Mouse (Mus musculus) kidney, postnatal 14 days (tissue): Measurements from ENCODE around the gene Dhx9.
A peak's percentile ranks its signal among the peaks of the same experiment; 100 is the strongest.
"Not testable (repeated sequence)": the region's sequence is repeated elsewhere in the genome, so short reads cannot be mapped to it uniquely, and the experiment has no call there.

Experiments used
- DNase-seq: peaks from one replicate; pipeline ENCODE4 v3.0.0; 2022; ENCODE audit warnings: mixed read lengths

Gene Dhx9

DNA sequence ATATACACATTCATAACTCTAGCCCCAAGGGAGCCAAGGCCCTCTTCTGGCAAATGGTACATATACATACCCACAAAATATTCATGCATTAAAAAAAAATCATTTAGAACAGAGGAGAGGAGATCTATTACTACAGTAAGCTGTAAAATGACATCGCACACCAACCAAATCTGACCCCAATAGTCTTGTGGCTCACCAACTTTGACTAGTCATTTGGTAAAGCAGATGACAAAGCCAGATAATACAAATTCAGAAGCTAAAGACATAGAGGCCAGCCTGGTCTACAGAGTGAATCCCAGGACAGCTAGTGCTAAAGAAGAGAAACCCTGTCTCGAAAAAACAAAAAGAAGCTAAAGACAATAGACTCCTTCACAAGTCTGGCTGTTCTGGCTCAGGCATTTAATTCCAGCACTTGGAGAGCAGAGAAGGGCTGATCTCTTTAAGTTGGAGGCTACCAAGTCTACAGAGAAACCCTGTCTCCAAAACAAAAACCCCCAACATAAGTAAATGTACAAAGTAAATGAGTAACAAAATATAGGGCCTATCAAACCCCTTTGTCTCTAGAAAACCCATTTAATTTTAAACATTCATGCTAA lies 2.2 kb downstream of the Dhx9 start:
- DNase-seq, result no peak

DNA sequence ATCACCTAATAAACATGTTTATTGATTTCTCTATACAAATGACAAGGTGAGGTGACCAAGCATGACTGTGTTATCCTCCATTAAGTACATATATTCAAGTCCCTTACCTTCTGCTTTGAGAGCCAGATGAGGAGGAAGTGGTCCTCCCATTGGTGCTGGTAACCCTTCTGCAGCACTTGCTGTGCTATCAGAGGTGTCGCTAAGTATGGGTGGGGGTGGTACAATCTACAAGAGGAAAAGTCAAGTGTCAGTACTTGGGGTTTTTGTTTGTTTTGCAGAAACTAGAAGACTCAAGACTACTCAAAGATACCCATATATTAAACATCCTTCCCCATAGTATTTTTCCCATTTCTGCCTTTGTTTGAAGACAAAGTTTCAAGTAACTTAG lies 6.4 kb downstream of the Dhx9 start:
- DNase-seq, result no peak

DNA sequence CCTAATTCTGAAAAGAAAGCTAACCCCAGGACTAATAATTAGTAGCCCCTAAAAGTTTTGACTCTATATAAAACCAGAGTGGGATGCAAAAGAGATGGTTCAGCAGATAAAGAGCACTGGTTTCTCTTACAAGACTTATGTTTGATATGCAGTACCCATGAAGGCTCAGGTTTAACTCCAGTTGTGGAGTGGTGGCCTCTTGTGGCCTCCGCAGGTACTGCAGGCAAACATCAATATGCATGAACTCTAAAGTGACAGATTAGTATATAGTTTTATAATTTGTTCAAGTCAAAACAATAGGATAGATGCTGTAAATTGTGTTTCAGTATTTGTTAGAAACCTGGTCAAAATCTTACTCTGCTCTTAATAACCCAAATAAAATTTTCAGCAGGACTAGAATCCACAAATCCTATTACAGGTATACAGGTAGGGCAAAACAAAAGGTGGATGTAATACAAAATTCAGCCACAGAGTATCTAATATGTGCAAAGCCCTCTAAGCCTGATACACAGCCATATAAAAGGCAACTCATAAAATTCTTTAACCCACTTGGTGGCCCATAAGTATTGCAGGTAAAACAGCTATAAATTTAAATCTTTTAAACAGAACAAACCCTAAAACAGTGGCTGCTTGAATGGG lies 7.0 kb downstream of the Dhx9 start:
- DNase-seq, result peak; percentile 75

- no peak for DNase-seq
These were observed 8.2 kb downstream of the Dhx9 start for GRCm38 (mm10) chr1:153479296-153479695.

GRCm38 (mm10) chr1:153461796-153462195 lies 25.7 kb downstream of the Dhx9 start:
- DNase-seq, result no peak

DNA sequence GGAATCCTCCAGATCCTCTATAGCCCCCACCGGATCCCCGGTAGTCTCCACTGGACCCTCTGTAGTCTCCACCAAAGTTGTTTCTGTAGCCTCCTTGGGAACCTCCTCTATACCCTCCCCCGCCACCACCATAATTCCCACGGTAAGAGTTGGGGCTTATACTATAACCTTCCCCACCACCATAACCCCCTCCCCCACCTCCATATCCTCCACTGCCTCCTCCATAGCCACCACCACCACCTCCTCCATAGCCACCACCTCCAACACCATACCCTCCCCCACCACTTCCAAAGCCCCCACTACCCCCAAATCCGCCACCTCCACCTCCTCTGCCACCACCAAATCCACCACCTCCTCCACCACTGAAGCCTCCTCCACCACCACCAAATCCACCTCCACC lies 31.3 kb downstream of the Dhx9 start:
- no peak for DNase-seq

- no peak for DNase-seq
These were observed 34.3 kb downstream of the Dhx9 start for GRCm38 (mm10) chr1:153453146-153453642.

DNA sequence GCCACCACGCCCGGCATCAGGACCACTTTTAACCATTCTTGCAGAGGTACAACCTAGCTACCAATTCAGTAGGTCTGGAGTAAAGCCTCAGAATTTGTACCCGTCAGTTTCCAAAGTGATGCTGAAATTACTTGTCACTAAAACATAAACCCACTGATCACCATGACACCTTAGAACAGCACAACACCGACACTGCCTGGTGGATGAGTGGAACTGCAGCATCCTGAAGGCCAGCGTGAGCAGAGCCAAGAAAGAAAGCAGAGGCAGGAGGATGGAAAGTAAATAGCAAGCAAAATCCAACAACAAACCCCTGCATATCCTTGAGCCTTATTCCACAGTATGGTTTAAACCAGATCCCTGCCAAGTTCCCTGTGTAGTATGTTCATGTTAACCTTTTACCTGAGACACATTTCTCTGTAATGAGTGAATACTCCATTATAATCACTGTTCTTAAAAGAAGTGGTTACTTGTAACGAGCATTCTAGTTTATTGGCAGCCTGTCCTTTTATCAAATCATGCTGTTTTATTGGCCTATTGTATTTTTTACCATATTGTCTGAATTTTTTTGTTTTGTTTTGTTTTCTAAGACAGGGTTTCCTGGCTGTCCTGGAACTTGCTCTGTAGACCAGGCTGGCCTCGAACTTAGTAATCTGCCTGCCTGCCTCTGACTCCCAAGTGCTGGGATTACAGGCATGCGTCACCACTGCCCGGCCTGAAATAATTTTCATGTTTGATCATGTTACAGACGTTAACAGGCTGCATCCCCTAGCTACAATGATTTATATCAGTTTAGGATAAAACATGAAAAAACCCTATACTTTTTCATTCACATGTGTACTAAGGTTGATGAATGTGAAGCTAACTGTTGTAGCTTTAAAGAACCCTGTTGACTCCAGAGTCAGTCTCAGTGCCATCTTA lies 36.0 kb downstream of the Dhx9 start:
- DNase-seq, result peak; percentile 18

DNA sequence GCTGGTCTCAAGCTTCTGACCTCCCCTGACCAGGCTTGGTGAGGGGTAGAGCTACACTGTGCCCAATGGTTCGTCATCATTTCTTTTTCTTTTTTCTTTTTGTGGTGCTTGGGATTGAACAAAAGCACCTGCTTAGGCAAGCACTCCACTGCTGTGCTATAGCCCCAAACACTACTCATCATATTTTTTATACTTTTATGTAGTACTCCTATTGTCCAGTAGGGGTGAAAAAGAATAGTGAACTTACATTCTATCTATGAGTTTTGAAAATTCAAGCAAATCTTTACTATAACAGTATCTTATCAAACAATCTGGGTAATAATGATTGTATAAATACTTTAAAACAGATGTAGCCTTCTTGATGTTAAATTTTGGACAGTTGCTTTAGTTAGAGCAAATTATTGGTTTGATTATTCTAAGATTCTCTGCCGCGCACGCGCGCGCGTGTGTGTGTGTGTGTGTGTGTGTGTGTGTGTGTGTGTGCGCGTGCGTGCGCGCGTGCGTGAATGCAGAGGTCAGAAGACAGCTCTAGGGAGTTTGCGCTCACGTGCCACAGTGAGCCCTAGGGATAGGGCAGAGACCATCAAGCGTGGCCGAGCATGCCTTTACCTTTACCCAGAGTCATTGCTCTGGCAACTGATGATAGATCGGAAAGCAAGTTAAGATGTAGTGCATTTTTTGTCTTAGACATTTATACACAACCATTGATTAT lies 41.2 kb downstream of the Dhx9 start:
- no peak for DNase-seq

DNA sequence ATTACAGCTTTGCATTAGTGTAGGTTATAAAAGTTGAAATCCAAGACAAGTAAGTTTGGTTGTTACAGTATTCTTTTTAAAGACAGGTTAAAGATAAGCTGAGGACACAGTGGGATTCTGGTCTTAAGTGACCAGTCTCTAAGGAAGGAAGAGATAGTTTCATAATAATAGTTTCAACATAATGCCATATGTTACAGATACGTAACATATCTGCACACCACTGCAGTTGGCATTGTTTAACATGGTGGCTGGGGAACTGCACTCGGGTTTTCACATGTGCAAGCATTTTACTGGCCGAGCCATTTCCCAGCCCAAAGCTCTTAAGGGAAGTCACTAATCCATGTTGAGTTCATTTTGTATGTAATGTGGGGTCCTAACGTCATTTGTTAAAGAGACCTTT lies 43.8 kb downstream of the Dhx9 start:
- DNase-seq, result no peak

- DNase-seq, result no peak
These were observed 44.4 kb downstream of the Dhx9 start for GRCm38 (mm10) chr1:153443019-153443418.

- DNase-seq, result no peak
These were observed 45.8 kb downstream of the Dhx9 start for GRCm38 (mm10) chr1:153441656-153442055.

DNA sequence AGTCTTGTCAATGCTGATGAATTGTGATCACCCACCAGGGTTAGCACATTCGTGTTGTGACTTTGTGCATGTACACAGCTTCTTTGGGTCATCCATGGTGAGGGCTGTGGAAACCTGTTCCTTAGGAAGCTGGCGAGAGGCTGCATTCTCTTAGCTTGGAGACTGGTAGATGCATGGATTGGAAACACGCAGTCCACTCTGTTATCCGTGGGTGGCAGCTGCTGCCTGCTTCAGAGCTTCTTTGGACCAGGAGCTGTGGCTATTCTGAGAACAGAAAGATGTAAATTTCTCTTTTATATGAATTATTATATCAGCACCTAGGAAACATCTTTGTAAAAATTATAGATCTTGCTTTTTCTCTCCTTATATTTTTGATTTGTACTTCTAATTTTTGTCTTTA lies 46.7 kb downstream of the Dhx9 start:
- no peak for DNase-seq

DNA sequence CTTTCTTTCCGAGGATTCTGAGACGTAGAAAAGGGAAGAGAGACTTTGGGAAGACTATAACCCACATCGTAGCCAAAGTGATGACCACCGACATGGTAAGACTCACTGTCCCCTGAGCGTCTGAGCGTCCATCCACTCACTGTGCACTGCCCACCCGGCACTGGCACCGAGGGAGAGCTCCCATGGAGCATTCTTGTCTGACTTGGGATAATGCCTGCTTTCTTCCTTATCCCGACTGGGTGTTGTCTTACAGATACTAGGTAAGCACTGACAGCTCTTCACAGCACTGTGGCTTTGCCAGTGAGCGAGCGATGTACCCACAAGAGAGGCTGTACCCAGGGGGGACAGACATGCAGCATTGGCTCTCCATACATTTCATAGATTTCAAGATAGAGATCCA lies 49.9 kb downstream of the Dhx9 start:
- DNase-seq, result no peak

DNA sequence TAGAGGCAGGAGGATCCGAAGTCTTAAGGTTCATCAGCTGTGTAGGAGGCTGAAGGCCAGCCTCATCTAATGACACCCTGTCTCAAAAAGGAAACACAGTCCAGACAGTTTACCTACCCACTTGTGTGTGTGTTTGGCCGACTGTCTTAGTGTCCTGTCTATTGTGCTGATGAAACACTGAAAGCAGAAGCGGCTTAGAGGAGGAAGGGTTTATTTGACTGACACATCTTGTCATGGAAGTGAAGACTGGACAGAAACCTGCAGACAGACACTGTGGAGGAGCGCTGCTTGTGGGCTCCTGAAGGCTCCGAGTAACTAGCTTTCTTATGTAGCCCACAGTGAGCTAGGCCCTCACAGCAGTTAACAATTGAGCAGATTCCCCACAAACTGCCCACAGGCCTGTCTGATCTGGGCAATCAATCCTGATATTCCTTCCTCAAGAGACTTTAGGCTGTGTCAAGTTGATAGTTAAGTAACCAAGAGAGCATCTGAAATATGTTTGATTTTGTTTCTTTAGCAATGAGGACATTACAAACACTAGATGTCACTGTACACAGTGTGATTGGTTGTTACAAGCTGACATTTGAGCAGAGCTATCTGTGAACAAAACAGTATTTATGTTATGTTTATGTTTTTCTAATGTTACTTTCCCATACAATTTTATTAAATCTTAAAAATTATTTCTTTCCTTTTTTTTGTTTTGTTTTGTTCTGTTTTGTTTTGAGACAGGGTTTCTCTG lies 53.4 kb downstream of the Dhx9 start:
- no peak for DNase-seq

DNA sequence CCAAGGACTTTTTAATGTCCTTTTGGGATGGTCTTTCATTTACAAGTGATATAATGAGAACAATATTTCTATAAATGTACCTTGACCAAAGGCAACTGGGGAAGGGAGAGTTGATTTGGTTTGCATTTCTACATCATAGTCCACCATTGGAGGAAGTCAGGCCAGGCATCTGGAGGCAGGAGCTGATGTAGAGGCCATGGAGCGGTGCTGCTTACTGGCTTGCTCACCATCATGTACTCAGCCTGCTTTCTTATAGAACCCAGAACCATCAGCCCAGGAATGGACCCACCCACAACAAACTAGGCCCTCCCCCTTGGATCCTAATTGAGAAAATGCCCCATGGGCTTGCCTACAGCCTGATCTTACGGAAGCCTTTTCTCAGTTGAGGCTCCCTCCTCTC lies 55.1 kb downstream of the Dhx9 start:
- DNase-seq, result no peak

- DNase-seq, result no peak
These were observed 55.8 kb downstream of the Dhx9 start for GRCm38 (mm10) chr1:153431701-153432100.

GRCm38 (mm10) chr1:153431158-153431557 lies 56.3 kb downstream of the Dhx9 start:
- no peak for DNase-seq

- DNase-seq, result peak; percentile 71
These were observed 62.5 kb downstream of the Dhx9 start, which contains the start of gene Shcbp1l for GRCm38 (mm10) chr1:153424770-153425584. Shcbp1l (plus strand) TSS chr1:153425162.

DNA sequence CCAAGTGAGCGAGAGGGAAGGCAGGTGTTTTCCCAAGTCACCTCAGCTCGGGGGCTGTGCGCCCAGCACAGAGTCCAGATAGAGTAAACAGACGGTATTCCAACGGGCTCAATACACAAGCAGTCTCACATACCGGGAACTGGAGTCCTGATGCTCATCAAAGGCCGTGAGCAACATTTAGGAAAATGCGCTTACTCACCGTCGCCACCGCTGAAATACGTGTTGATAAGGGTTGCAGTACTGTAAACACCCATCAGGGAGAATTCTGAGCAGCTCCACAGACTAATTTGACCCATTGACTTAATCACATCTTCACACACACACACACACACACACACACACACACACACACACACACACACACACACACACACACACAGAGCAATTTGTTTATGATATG lies 63.2 kb downstream of the Dhx9 start:
- no peak for DNase-seq

DNA sequence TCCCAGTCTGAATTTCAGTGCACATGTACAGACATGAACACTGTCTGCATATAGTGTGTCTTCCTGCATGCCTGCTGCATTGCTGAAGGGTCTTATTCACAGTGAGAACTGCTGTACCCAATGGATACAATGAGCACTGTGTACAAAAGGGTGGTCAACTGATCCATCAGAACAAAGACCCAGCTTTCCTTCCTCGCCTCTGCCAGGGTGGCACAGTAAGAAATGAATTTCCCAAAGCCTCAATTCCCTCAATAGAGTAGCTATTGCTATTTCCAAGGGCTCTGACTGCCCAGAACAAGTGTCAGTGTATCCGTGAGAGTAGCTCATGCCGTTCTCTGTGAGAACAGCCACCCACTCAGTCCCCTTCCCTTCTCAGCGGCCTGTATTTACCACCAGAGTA lies 69.7 kb downstream of the Dhx9 start:
- not testable (repeated sequence) for DNase-seq
